Mouse (Mus musculus): ENCODE measurements around the gene Gnat1. TPM values are rescaled to one million over a fixed set of nuclear protein-coding genes. Genes with fewer than 3 reads are reported as not detected.

Gnat1 gene
- polyA plus RNA-seq, 1 experiment from 2014 or later = 5.8 TPM

DNA sequence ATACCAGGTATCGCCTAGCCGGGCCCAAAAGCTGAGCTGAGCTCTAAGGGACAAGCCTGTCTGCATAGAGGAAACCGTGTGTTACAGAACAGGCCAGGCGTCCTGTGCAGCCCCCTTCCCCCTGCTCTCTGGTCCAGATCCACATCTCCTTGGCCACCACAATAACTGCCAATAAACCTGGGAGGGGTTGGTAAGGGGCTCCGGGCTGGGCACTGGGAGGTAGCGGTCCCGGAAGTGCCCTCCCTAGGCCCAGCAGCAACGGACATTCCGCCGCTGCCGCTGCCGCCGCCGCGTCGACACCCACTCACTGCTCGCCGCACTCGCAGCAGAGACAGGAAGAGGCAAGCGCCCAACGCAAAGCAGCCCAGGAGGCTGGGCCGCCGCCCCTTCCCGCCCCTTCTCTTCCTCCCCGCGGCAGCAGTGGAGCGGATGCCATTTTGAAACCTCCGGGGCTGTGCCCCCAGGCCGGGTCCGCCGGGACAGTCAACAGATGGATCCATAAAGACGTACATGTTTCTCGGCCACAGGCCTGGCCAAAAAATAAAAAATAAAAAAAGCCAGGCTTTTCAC, 46.3 kb downstream of the Gnat1 start:
- ATAC-seq (peak; percentile 30), DNase-seq (peak; percentile 90)
- peaks cover 51% of the 10 kb centered on the region for H3K4me1 ChIP-seq (ENCODE audit: insufficient read depth)
- peak overlapping the region; percentile 99 for H3K4me3 ChIP-seq (ENCODE audit: low read depth, low read length)
- H3K27me3 ChIP-seq (ENCODE audit: insufficient read depth, low read length) = no peaks in the 10 kb centered on the region
- peaks cover 9% of the 10 kb centered on the region; the same call in 1 of the 2 replicates for H3K36me3 ChIP-seq (replicated peaks; ENCODE audit: insufficient read depth, low read length)
- under 1% methylated on average over 24 of the region's 33 CpGs for WGBS (ENCODE audit: insufficient replicate concordance)
- peak overlapping the region; percentile 99 for H3K9ac ChIP-seq (replicated peaks)
- TF ChIP-seq CTCF (IDR thresholded peaks at IDR 0.05; ENCODE audit: low read depth) (no peak), EP300 (IDR thresholded peaks at IDR 0.05; ENCODE audit: low read depth) (0 out of 2 replicates have a peak, but pooled peaks have one; percentile 25)
- no peaks in the 10 kb centered on the region for H3K9me3 ChIP-seq (ENCODE audit: low read length)
- H3K27ac ChIP-seq (ENCODE audit: low read depth) = peak overlapping the region; percentile 97
- H3K4me2 ChIP-seq (ENCODE audit: low read depth, low read length) = peak overlapping the region; percentile 79

GRCm38 (mm10) chr9:107632478-107632877, 47.0 kb downstream of the Gnat1 start:
- WGBS (ENCODE audit: insufficient replicate concordance) = 28% methylated on average over 6 of the region's 6 CpGs
- ATAC-seq (peak; percentile 35), DNase-seq (peak; percentile 75)
- H3K4me2 ChIP-seq (ENCODE audit: low read depth, low read length) = peak overlapping the region; percentile 79
- peaks cover 14% of the 10 kb centered on the region; the same call in 1 of the 2 replicates for H3K36me3 ChIP-seq (replicated peaks; ENCODE audit: insufficient read depth, low read length)
- TF ChIP-seq CTCF (IDR thresholded peaks at IDR 0.05; ENCODE audit: low read depth) (no peak), EP300 (IDR thresholded peaks at IDR 0.05; ENCODE audit: low read depth) (0 out of 2 replicates have a peak, but pooled peaks have one; percentile 18)
- peak overlapping the region; percentile 99 for H3K9ac ChIP-seq (replicated peaks)
- peak overlapping the region; percentile 97 for H3K27ac ChIP-seq (ENCODE audit: low read depth)
- H3K27me3 ChIP-seq (ENCODE audit: insufficient read depth, low read length) = no peaks in the 10 kb centered on the region
- no peaks in the 10 kb centered on the region for H3K9me3 ChIP-seq (ENCODE audit: low read length)
- H3K4me3 ChIP-seq (ENCODE audit: low read depth, low read length) = peak overlapping the region; percentile 99
- H3K4me1 ChIP-seq (ENCODE audit: insufficient read depth) = peaks cover 58% of the 10 kb centered on the region

GRCm38 (mm10) chr9:107631861-107632260, 47.7 kb downstream of the Gnat1 start:
- Histone ChIP-seq H3K4me1 (ENCODE audit: insufficient read depth) (peaks cover 65% of the 10 kb centered on the region), H3K27me3 (ENCODE audit: insufficient read depth, low read length) (no peaks in the 10 kb centered on the region), H3K9ac (replicated peaks) (peak overlapping the region; percentile 99), H3K27ac (ENCODE audit: low read depth) (peak overlapping the region; percentile 97), H3K4me2 (ENCODE audit: low read depth, low read length) (peak overlapping the region; percentile 79), H3K4me3 (ENCODE audit: low read depth, low read length) (peak overlapping the region; percentile 99; the same call in 1 of the 2 replicates), H3K36me3 (replicated peaks; ENCODE audit: insufficient read depth, low read length) (peaks cover 17% of the 10 kb centered on the region; the same call in 1 of the 2 replicates), H3K9me3 (ENCODE audit: low read length) (no peaks in the 10 kb centered on the region)
- TF ChIP-seq CTCF (IDR thresholded peaks at IDR 0.05; ENCODE audit: low read depth) (no peak), EP300 (IDR thresholded peaks at IDR 0.05; ENCODE audit: low read depth) (no peak)
- DNase-seq (no peak), ATAC-seq (no peak)
- 87% methylated on average over 8 of the region's 8 CpGs for WGBS (ENCODE audit: insufficient replicate concordance)

GRCm38 (mm10) chr9:107631311-107631826, 48.1 kb downstream of the Gnat1 start:
- 90% methylated on average over 9 of the region's 9 CpGs for WGBS (ENCODE audit: insufficient replicate concordance)
- Histone ChIP-seq H3K27ac (ENCODE audit: low read depth) (peak overlapping the region; percentile 97; the same call in 1 of the 2 replicates), H3K36me3 (replicated peaks; ENCODE audit: insufficient read depth, low read length) (peaks cover 17% of the 10 kb centered on the region; the same call in 1 of the 2 replicates), H3K4me2 (ENCODE audit: low read depth, low read length) (peak overlapping the region; percentile 79; the same call in 1 of the 2 replicates), H3K9me3 (ENCODE audit: low read length) (no peaks in the 10 kb centered on the region), H3K27me3 (ENCODE audit: insufficient read depth, low read length) (no peaks in the 10 kb centered on the region), H3K4me3 (ENCODE audit: low read depth, low read length) (peak overlapping the region; percentile 99; the same call in 1 of the 2 replicates), H3K4me1 (ENCODE audit: insufficient read depth) (peaks cover 69% of the 10 kb centered on the region), H3K9ac (replicated peaks) (0 out of 2 replicates have a peak overlapping the region, but pooled peaks have one; percentile 99)
- no peak for ATAC-seq
- no peak for DNase-seq
- TF ChIP-seq CTCF (IDR thresholded peaks at IDR 0.05; ENCODE audit: low read depth) (no peak), EP300 (IDR thresholded peaks at IDR 0.05; ENCODE audit: low read depth) (no peak)

- 59% methylated on average over 4 of the region's 4 CpGs for WGBS (ENCODE audit: insufficient replicate concordance)
- Histone ChIP-seq H3K27me3 (ENCODE audit: insufficient read depth, low read length) (no peaks in the 10 kb centered on the region), H3K4me2 (ENCODE audit: low read depth, low read length) (peak overlapping the region; percentile 42), H3K27ac (ENCODE audit: low read depth) (peak overlapping the region; percentile 85), H3K36me3 (replicated peaks; ENCODE audit: insufficient read depth, low read length) (peaks cover 20% of the 10 kb centered on the region; the same call in 1 of the 2 replicates), H3K4me3 (ENCODE audit: low read depth, low read length) (no peak overlapping the region), H3K4me1 (ENCODE audit: insufficient read depth) (peaks cover 69% of the 10 kb centered on the region), H3K9me3 (ENCODE audit: low read length) (no peaks in the 10 kb centered on the region), H3K9ac (replicated peaks) (peak overlapping the region; percentile 39; the same call in 1 of the 2 replicates)
- DNase-seq (no peak), ATAC-seq (no peak)
- TF ChIP-seq EP300 (IDR thresholded peaks at IDR 0.05; ENCODE audit: low read depth) (no peak), CTCF (IDR thresholded peaks at IDR 0.05; ENCODE audit: low read depth) (no peak)
Measured at GRCm38 (mm10) chr9:107630576-107630975, 48.9 kb downstream of the Gnat1 start.

DNA sequence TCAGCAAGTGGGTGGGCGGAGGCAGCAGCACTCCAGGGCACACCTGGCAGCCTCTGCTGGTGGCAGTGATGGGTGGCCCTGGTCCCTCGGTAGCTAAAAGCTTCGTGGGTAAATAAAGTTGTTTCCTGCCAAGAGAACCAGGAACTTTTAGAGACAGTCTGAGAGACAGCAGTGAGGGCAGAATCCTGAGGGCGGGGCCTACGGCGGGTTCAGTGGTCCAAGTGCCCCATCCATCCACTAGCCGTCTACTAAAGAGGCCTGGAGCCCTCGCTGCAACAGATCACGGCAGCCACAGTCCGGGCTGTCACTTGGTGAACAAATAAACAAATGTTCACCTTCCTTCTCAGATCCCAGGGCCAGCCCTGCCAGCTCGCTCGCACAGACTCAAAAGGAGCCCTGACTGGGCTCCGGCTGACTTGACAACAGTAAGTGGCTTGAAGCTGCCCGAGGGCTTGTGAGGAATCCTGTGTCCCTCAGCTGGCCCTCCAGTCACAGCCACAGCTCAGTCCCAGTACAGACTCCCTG, 49.5 kb downstream of the Gnat1 start:
- WGBS (ENCODE audit: insufficient replicate concordance) = 46% methylated on average over 14 of the region's 14 CpGs
- Histone ChIP-seq H3K4me2 (ENCODE audit: low read depth, low read length) (peak overlapping the region; percentile 42), H3K9me3 (ENCODE audit: low read length) (no peaks in the 10 kb centered on the region), H3K4me1 (ENCODE audit: insufficient read depth) (peaks cover 75% of the 10 kb centered on the region), H3K36me3 (replicated peaks; ENCODE audit: insufficient read depth, low read length) (peaks cover 20% of the 10 kb centered on the region), H3K27ac (ENCODE audit: low read depth) (peak overlapping the region; percentile 85), H3K27me3 (ENCODE audit: insufficient read depth, low read length) (no peaks in the 10 kb centered on the region), H3K9ac (replicated peaks) (peak overlapping the region; percentile 39; the same call in 1 of the 2 replicates), H3K4me3 (ENCODE audit: low read depth, low read length) (peak overlapping the region; percentile 21; the same call in 1 of the 2 replicates)
- ATAC-seq (no peak), DNase-seq (no peak)
- TF ChIP-seq CTCF (IDR thresholded peaks at IDR 0.05; ENCODE audit: low read depth) = no peak
- TF ChIP-seq EP300 (IDR thresholded peaks at IDR 0.05; ENCODE audit: low read depth) = no peak

Data from liver, postnatal 0 days (tissue).